ENCODE assay signal across 18 mouse cellular contexts in the genomic region with DNA sequence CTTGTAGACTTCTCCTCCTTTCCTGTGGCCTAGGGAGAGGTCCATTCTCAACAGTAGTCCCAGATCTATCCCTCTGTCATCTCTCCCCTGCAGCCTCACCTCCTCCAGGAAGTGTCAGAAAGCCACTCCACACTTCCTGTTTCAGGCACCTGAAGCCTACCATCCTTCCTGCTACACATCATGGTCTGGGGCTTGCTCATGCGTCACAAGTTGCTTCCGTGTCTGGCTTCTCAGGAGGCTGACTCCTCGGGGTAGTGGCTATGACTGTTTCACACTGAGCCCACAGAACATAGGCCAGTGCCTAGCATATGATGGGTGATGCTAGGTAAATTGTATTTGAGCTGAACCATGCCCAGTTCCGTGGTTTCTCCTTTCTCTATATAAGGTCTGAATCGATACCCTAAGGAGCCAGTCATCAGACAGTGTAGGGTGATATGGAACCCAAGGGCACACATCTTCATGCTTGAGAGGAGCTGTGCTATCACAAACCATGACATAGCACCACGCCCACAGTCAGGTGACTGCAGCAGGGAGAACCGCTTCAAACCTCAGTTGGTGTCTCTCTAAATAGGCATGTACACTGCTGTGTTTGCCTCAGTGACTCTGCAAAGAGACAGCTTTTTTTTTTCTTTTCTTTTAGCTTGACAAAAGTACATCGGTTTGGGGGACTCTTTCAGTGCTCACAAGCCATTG.
DNase-seq lines count a peak whose midpoint lies in the region; ATAC-seq and TF ChIP-seq lines count a peak whose summit lies in the region.
"Had no signal": no experiment of that assay in that cellular context is flagged by ENCODE, and none has a peak within 500 bp of the region (broad histone marks: within the 10 kb centered on the region; RNA-seq: fewer than 3 reads in every experiment).

No protein-coding gene starts in this region.

- no peaks in the 10 kb centered on the region for H3K9me3 ChIP-seq in midbrain, embryonic 10.5 days (replicated peaks)
- H3K9me3 ChIP-seq: embryonic facial prominence, embryonic 12.5 days; megakaryocyte, embryonic 14.5 days; stomach, embryonic 15.5 days had no signal

- no peak for TF ChIP-seq POLR2A in spleen, adult 2 months (IDR thresholded peaks at IDR 0.05; ENCODE audit: low read depth, low read length)

- 26% methylated on average over 8 of the region's 8 CpGs for WGBS in spleen, adult 2 months
- WGBS in midbrain, embryonic 10.5 days: 85% methylated on average over 8 of the region's 8 CpGs

- peak overlapping the region; percentile 15; the same call in 1 of the 2 replicates for H3K27ac ChIP-seq in spleen, adult 2 months (ENCODE audit: insufficient read depth, low read length)
- H3K27ac ChIP-seq in midbrain, embryonic 10.5 days (replicated peaks): no peak overlapping the region
- H3K27ac ChIP-seq: embryonic facial prominence, embryonic 12.5 days; hindbrain, postnatal 0 days; stomach, embryonic 15.5 days had no signal

- no peaks in the 10 kb centered on the region for H3K36me3 ChIP-seq in spleen, adult 2 months (ENCODE audit: control insufficient read depth, insufficient read depth, low read length)
- H3K36me3 ChIP-seq in midbrain, embryonic 10.5 days: no peaks in the 10 kb centered on the region
- H3K36me3 ChIP-seq: embryonic facial prominence, embryonic 12.5 days; stomach, embryonic 15.5 days had no signal

- H3K4me1 ChIP-seq in spleen, adult 2 months (ENCODE audit: control insufficient read depth, insufficient read depth, insufficient read length): peaks cover 15% of the 10 kb centered on the region; the same call in 1 of the 2 replicates
- H3K4me1 ChIP-seq in midbrain, embryonic 10.5 days: no peaks in the 10 kb centered on the region
- H3K4me1 ChIP-seq: embryonic facial prominence, embryonic 12.5 days; megakaryocyte, embryonic 14.5 days; stomach, embryonic 15.5 days had no signal

- H3K4me3 ChIP-seq in spleen, adult 2 months (ENCODE audit: extremely low read depth, insufficient read depth, insufficient read length): no peak overlapping the region
- no peak overlapping the region for H3K4me3 ChIP-seq in midbrain, embryonic 10.5 days
- H3K4me3 ChIP-seq: embryonic facial prominence, embryonic 12.5 days; megakaryocyte, embryonic 14.5 days; stomach, embryonic 15.5 days had no signal

- ATAC-seq in hematopoietic stem cell, adult 5-6 weeks (replicated peaks in 1 of 2; ENCODE audit: insufficient read depth in 1 of 2, low FRiP score in 2 of 2, low TSS enrichment in 1 of 2, low read depth in 1 of 2, poor library complexity in 2 of 2, severe bottlenecking in 2 of 2): peak; percentile 39 to 76; a peak in 3 of 4 replicates
- ATAC-seq: forebrain, postnatal 0 days; hindbrain, postnatal 0 days; liver, postnatal 0 days had no signal

- no peaks in the 10 kb centered on the region for H3K27me3 ChIP-seq in spleen, adult 2 months (ENCODE audit: control insufficient read depth, insufficient read depth, low read length)
- no peaks in the 10 kb centered on the region for H3K27me3 ChIP-seq in midbrain, embryonic 10.5 days (ENCODE audit: low read depth, poor library complexity, severe bottlenecking)
- H3K27me3 ChIP-seq: embryonic facial prominence, embryonic 12.5 days; megakaryocyte, embryonic 14.5 days; stomach, embryonic 15.5 days had no signal

- DNase-seq in thymus, adult 18-20 months: peak; percentile 4 to 14
- no peak for DNase-seq in thymus, postnatal 10 days (ENCODE audit: low spot score in 2 of 2)
- DNase-seq in spleen, adult 2 months (ENCODE audit: low read depth in 1 of 2, low spot score in 2 of 2): peak; percentile 52 to 71
- no peak for DNase-seq in midbrain, embryonic 10.5 days (ENCODE audit: low spot score)
- no peak for DNase-seq in urinary bladder, postnatal 14 days (ENCODE audit: low spot score)
- no peak for DNase-seq in ovary, adult 18-20 months (ENCODE audit: low spot score)
- DNase-seq in right cerebral cortex, adult 2 months (ENCODE audit: low spot score in 2 of 2): no peak
- DNase-seq: cerebellum, postnatal 36 days; forebrain, postnatal 0 days; gastrocnemius, postnatal 10 days; heart, postnatal 10 days; liver, postnatal 0 days; right cerebral cortex, postnatal 14 days had no signal

- TF ChIP-seq CTCF in spleen, adult 2 months (IDR thresholded peaks at IDR 0.05; ENCODE audit: extremely low read depth, insufficient read depth, insufficient read length, insufficient replicate concordance): no peak

Comparison
In these comparisons a context has a peak if more than half of its experiments do, and no peak if none do; other contexts are left out.
1. DNase-seq: peak in thymus, adult 18-20 months (2 of 2) and spleen, adult 2 months (2 of 2); none in thymus, postnatal 10 days (0 of 2), midbrain, embryonic 10.5 days (single experiment), urinary bladder, postnatal 14 days (single experiment), ovary, adult 18-20 months (single experiment) and right cerebral cortex, adult 2 months (0 of 2).